Mouse (Mus musculus) lung, postnatal 0 days (tissue): ENCODE data around the gene Cbr1.

Experiments
- CTCF ChIP-seq: IDR thresholded peaks from 2 replicates; pipeline ENCODE4 v1.5.1; 2016; ENCODE audit warnings: antibody characterized with exemption, mild to moderate bottlenecking
- EP300 ChIP-seq: IDR thresholded peaks from 2 replicates; pipeline ENCODE4 v1.6.1; 2016; ENCODE audit warnings: antibody characterized with exemption, mild to moderate bottlenecking, control low read depth

DNA sequence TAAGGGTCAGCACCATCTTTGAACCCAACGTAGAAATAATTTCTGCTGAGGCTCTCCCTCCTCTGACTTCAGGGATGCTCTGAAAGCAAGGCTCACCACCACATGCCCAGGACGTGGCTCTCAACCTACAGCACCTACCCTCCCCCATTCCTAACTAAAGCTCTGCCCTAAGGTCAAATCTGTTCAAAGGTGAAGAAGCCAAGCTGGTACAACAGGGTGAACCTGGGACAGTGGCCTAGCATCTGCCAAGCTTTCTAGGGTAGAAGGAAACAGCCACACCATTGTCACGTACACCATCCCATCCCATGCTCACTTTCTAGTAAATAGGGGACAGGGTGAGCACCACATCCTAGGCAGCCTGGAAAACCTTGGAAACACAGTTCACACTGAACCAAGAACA is 12.9 kb upstream of the Cbr1 start:
- TF ChIP-seq CTCF, result no peak
- TF ChIP-seq EP300, result no peak
